Mouse (Mus musculus) bone marrow macrophage, adult 2 months (primary cell): ENCODE measurements around the gene E030018B13Rik.

Experiments
- CTCF ChIP-seq: IDR thresholded peaks from 2 replicates; pipeline ENCODE4 v1.5.1; 2012; ENCODE audit warnings: low read depth, mild to moderate bottlenecking, low read length, moderate library complexity
- POLR2A ChIP-seq: IDR thresholded peaks from 2 replicates; pipeline ENCODE4 v1.6.1; 2012; ENCODE audit warnings: mild to moderate bottlenecking, low read depth, low read length, borderline replicate concordance

GRCm38 (mm10) chr7:63910225-63910624 is 6.4 kb upstream of the E030018B13Rik start:
- no peak for TF ChIP-seq POLR2A
- no peak for TF ChIP-seq CTCF
